Mouse (Mus musculus) neural tube, embryonic 11.5 days (tissue): ENCODE measurements around the gene Tdg. TPM values are rescaled to one million over a fixed set of nuclear protein-coding genes. Genes with fewer than 3 reads are reported as not detected.

Experiments
- ATAC-seq: fragments of 200-750 bp; cut with Nextera tagmentation; 2 replicates; pipeline ENCODE4 v1.8.0; 2017; ENCODE audit warnings: moderate number of reproducible peaks, mild to moderate bottlenecking, moderate TSS enrichment, moderate library complexity; ENCODE audit not compliant: insufficient read depth, low FRiP score, low TSS enrichment
- DNase-seq: peaks from one replicate; pipeline ENCODE4 v3.0.0-alpha.2; 2015; ENCODE audit warnings: low spot score
- H3K27ac ChIP-seq: fragments of 300-500 bp; sonication (generic); 2 replicates; pipeline ENCODE4 v1.5.1; 2014; ENCODE audit warnings: low read depth, mild to moderate bottlenecking, low read length
- H3K27me3 ChIP-seq: fragments of 300-500 bp; sonication (generic); 2 replicates; pipeline ENCODE4 v1.6.1; 2014; ENCODE audit warnings: mild to moderate bottlenecking, low read length, mixed read lengths; ENCODE audit not compliant: control insufficient read depth, insufficient read depth
- H3K36me3 ChIP-seq: fragments of 300-500 bp; sonication (generic); 2 replicates; pipeline ENCODE4 v1.6.1; 2014; ENCODE audit warnings: mild to moderate bottlenecking, low read length, moderate library complexity, mixed read lengths; ENCODE audit not compliant: control insufficient read depth, insufficient read depth
- H3K4me1 ChIP-seq: fragments of 300-500 bp; sonication (generic); 2 replicates; pipeline ENCODE4 v1.6.1; 2014; ENCODE audit warnings: low read length, mixed read lengths; ENCODE audit not compliant: control insufficient read depth, insufficient read depth
- H3K4me2 ChIP-seq: fragments of 300-500 bp; sonication (generic); 2 replicates; pipeline ENCODE4 v1.6.1; 2014; ENCODE audit warnings: low read depth, mild to moderate bottlenecking, moderate library complexity
- H3K4me3 ChIP-seq: fragments of 300-500 bp; sonication (generic); 2 replicates; pipeline ENCODE4 v1.5.1; 2014; ENCODE audit warnings: low read depth, low read length
- H3K9ac ChIP-seq: fragments of 300-500 bp; sonication (generic); 2 replicates; pipeline ENCODE4 v1.6.1; 2014; ENCODE audit warnings: mild to moderate bottlenecking, low read length
- H3K9me3 ChIP-seq: fragments of 300-500 bp; sonication (generic); 2 replicates; pipeline ENCODE4 v1.6.1; 2016; ENCODE audit warnings: low read length; ENCODE audit not compliant: control insufficient read depth
- WGBS: fragments of 180-500 bp; shearing (Covaris S2); extraction: QIAGEN DNeasy Blood & Tissue Kit; methylation state at CpG from one replicate; pipeline ENCODE4 v1.1.7; 2014; 5-methylcytosine and 5-hydroxymethylcytosine counted together
- polyA plus RNA-seq: library from polyadenylated mRNA; unstranded; fragments of >200 nt; fragmentation: Nextera tagmentation; extraction: Ambion mirVana; gene quantifications from 2 replicates; pipeline ENCODE4 v1.2.1, GENCODE M21; 2014

Gene Tdg
- polyA plus RNA-seq, 1 experiment from 2014 or later, result 343 TPM

DNA sequence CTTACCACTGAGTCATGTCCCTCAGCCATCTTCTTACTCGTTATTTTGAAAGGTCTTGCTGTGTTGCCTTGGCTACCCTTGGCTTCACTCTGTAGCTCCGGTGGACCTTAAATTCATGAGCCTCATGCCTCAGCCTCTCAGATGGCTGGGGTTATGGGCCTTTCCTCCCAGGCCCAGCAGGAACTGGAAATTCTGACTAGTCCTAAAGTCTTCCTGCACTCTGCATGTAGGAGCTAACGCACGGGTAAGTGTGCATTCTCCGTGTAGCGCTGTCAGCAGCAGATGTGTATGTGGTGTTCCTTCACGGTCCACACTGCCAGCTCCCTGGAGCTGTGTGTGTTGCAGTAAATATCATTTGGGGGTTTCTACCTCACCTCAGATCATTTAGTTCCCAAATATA lies 1.5 kb downstream of the Tdg start:
- Histone ChIP-seq H3K36me3 (peaks cover 8% of the 10 kb centered on the region; the same call in 1 of the 2 replicates), H3K9me3 (no peaks in the 10 kb centered on the region), H3K4me2 (peak overlapping the region; percentile 90), H3K4me1 (peaks cover 9% of the 10 kb centered on the region), H3K27ac (no peak overlapping the region), H3K27me3 (no peaks in the 10 kb centered on the region), H3K9ac (no peak overlapping the region), H3K4me3 (peak overlapping the region; percentile 82; the same call in 1 of the 2 replicates)
- ATAC-seq (no peak), DNase-seq (no peak)
- WGBS, result 89% methylated on average over 7 of the region's 7 CpGs

GRCm38 (mm10) chr10:82632496-82633280 lies 3.1 kb downstream of the Tdg start:
- H3K4me3 ChIP-seq, result no peak overlapping the region
- H3K9ac ChIP-seq, result no peak overlapping the region
- no peaks in the 10 kb centered on the region for H3K27me3 ChIP-seq
- no peak overlapping the region for H3K27ac ChIP-seq
- H3K4me1 ChIP-seq, result peaks cover 9% of the 10 kb centered on the region
- H3K36me3 ChIP-seq, result peaks cover 8% of the 10 kb centered on the region; the same call in 1 of the 2 replicates
- DNase-seq (no peak), ATAC-seq (no peak)
- no peaks in the 10 kb centered on the region for H3K9me3 ChIP-seq
- H3K4me2 ChIP-seq, result no peak overlapping the region
- 93% methylated on average over 12 of the region's 12 CpGs for WGBS

DNA sequence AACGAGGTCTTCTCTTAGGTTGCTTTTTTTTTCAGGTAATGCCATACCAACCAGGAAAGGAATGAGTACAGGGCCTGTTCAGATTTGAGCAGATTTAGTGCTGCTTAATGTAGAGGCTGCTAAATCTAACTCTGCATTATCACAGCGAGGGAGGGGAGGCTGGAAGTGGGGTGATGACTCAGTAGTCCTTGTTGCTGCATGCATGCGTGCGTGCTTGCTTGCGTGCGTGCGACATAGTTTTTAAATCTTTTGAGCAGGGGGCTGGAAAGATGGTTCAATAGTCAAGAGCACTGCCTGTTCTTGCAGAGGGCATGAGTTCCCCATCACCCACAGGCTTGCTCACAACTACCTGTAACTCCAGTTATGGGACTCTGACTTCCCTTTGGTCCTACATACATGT lies 4.7 kb downstream of the Tdg start:
- Histone ChIP-seq H3K4me2 (no peak overlapping the region), H3K27ac (no peak overlapping the region), H3K4me1 (peaks cover 9% of the 10 kb centered on the region), H3K36me3 (peaks cover 15% of the 10 kb centered on the region), H3K4me3 (no peak overlapping the region), H3K27me3 (no peaks in the 10 kb centered on the region), H3K9me3 (no peaks in the 10 kb centered on the region), H3K9ac (no peak overlapping the region)
- ATAC-seq (no peak), DNase-seq (no peak)
- WGBS, result 96% methylated on average over 7 of the region's 7 CpGs

- Histone ChIP-seq H3K27ac (no peak overlapping the region), H3K36me3 (peaks cover 24% of the 10 kb centered on the region), H3K9ac (no peak overlapping the region), H3K4me3 (no peak overlapping the region), H3K27me3 (no peaks in the 10 kb centered on the region), H3K4me1 (no peaks in the 10 kb centered on the region), H3K9me3 (no peaks in the 10 kb centered on the region), H3K4me2 (no peak overlapping the region)
- ATAC-seq (no peak), DNase-seq (no peak)
- WGBS, result 95% methylated on average over 3 of the region's 3 CpGs
Measured at GRCm38 (mm10) chr10:82636321-82636720, 6.7 kb downstream of the Tdg start.

GRCm38 (mm10) chr10:82639032-82639698 lies 9.5 kb downstream of the Tdg start:
- H3K4me1 ChIP-seq, result no peaks in the 10 kb centered on the region
- WGBS, result 92% methylated on average over 8 of the region's 8 CpGs
- no peak overlapping the region for H3K27ac ChIP-seq
- H3K27me3 ChIP-seq, result no peaks in the 10 kb centered on the region
- H3K9ac ChIP-seq, result no peak overlapping the region
- H3K4me2 ChIP-seq, result no peak overlapping the region
- peaks cover 22% of the 10 kb centered on the region for H3K36me3 ChIP-seq
- no peaks in the 10 kb centered on the region for H3K9me3 ChIP-seq
- no peak for DNase-seq
- no peak for ATAC-seq
- no peak overlapping the region for H3K4me3 ChIP-seq

- no peaks in the 10 kb centered on the region for H3K9me3 ChIP-seq
- no peaks in the 10 kb centered on the region for H3K4me1 ChIP-seq
- H3K4me2 ChIP-seq, result no peak overlapping the region
- H3K9ac ChIP-seq, result no peak overlapping the region
- H3K27ac ChIP-seq, result no peak overlapping the region
- no peak for ATAC-seq
- DNase-seq, result no peak
- H3K27me3 ChIP-seq, result no peaks in the 10 kb centered on the region
- WGBS, result 96% methylated on average over 9 of the region's 9 CpGs
- no peak overlapping the region for H3K4me3 ChIP-seq
- H3K36me3 ChIP-seq, result peaks cover 24% of the 10 kb centered on the region
Measured at GRCm38 (mm10) chr10:82641481-82641880, 11.9 kb downstream of the Tdg start.

- WGBS, result 97% methylated on average over 8 of the region's 8 CpGs
- H3K4me3 ChIP-seq, result no peak overlapping the region
- H3K27ac ChIP-seq, result no peak overlapping the region
- no peak overlapping the region for H3K9ac ChIP-seq
- no peaks in the 10 kb centered on the region for H3K27me3 ChIP-seq
- DNase-seq (no peak), ATAC-seq (no peak)
- H3K4me2 ChIP-seq, result no peak overlapping the region
- no peaks in the 10 kb centered on the region for H3K9me3 ChIP-seq
- peaks cover 10% of the 10 kb centered on the region for H3K36me3 ChIP-seq
- H3K4me1 ChIP-seq, result no peaks in the 10 kb centered on the region
Measured at GRCm38 (mm10) chr10:82646083-82646482, 16.5 kb downstream of the Tdg start.

- ATAC-seq, result no peak
- Histone ChIP-seq H3K36me3 (peaks cover 7% of the 10 kb centered on the region), H3K4me3 (no peak overlapping the region), H3K9me3 (no peaks in the 10 kb centered on the region), H3K27me3 (no peaks in the 10 kb centered on the region), H3K9ac (no peak overlapping the region), H3K27ac (no peak overlapping the region), H3K4me1 (no peaks in the 10 kb centered on the region), H3K4me2 (no peak overlapping the region)
- no peak for DNase-seq
- WGBS, result 94% methylated on average over 17 of the region's 17 CpGs
Measured at GRCm38 (mm10) chr10:82647205-82647811, 17.7 kb downstream of the Tdg start.
